Mouse (Mus musculus) ES-E14 (cell line): ENCODE measurements around the gene Arhgap28.

Experiments
- CHD2 ChIP-seq: IDR thresholded peaks from 2 replicates; pipeline ENCODE4 v1.6.1; 2014; ENCODE audit warnings: mild to moderate bottlenecking, low read depth, low read length, inconsistent platforms
- HCFC1 ChIP-seq: IDR thresholded peaks from 2 replicates; pipeline ENCODE4 v1.6.1; 2012; ENCODE audit warnings: low read length, inconsistent platforms, borderline replicate concordance; ENCODE audit not compliant: insufficient read depth
- MAFK ChIP-seq: IDR thresholded peaks from 2 replicates; pipeline ENCODE4 v1.6.1; 2014; ENCODE audit warnings: mild to moderate bottlenecking, low read depth, low read length, inconsistent platforms; ENCODE audit not compliant: insufficient read depth

DNA sequence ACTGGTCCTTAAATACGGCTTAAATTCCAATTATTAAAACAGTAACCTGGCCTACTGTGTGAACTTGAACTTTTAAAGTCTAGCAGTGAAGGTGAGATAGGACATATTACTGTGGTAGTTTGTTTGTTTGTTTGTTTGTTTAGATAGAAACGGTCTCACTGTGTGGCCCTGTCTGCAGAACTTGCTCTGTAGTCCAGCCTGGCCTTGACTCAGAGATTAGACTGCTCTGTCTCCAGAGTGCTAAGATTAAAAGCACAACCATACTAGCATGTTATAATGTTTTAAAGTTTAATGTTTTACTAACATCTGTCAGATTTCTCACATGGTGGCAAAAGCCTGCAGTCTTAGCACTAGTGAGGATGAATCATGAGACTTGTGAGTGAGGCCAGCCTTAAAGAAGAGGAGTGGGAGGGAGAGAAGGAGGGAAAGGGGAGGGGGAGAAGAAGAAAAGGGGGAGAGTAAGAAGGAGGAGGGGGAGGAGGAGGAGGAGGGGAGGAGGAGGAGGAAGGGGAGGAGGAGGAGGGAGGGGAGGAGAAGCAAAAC, 8.6 kb downstream of the Arhgap28 start:
- TF ChIP-seq MAFK (no peak), HCFC1 (no peak), CHD2 (no peak)
